Mouse (Mus musculus) kidney, postnatal 14 days (tissue): ENCODE results near the gene Zmiz1.
A peak's percentile ranks its signal among the peaks of the same experiment; 100 is the strongest.

Experiments
- DNase-seq: peaks from one replicate; pipeline ENCODE4 v3.0.0; 2022; ENCODE audit warnings: mixed read lengths

The Zmiz1 gene

DNA sequence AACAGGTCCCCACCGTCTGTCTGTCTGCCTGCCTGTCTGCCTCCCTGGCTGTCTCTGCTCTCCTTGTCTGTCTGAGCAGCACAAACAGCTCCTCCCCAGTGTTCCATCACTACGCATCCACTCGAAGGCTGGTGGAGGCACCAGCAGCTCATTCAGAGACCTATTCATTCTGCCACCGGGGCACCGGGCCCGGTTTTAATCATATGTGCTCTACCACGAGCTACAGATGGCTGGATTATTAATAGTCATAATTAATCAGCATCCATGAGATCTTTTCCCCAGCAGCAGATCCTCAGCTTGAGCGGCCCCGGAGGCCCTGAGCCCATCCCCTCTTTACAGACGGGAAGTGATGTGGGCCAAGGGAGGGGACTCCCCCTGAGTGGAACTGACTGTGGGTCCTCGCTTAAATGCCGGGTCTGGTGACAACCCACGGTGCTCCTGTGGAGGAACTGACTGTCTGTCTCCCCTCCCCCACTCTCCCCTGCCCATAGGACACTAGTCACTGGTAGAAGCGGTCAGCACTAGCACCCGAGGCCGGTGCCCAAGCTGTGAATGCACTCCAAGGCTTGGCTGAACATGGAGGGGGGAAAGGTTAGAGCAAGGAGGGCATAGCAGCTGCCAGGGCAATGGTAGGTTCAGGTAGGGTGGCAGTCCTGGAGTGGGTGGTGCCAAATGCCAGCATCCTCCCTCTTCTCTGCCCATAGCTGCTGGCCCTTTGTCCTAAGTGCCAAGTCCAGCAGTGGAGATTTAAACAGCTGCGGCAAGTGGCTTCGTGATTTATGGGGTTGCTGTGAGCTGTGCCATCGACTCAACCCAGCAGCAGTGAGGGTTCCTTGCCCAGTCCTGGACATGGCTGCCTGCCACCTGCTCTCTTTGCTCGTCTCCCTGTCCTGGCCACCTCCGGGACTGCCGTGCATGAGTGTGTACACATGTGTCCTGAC lies 34.6 kb downstream of the Zmiz1 start:
- DNase-seq, result peak; percentile 84

DNA sequence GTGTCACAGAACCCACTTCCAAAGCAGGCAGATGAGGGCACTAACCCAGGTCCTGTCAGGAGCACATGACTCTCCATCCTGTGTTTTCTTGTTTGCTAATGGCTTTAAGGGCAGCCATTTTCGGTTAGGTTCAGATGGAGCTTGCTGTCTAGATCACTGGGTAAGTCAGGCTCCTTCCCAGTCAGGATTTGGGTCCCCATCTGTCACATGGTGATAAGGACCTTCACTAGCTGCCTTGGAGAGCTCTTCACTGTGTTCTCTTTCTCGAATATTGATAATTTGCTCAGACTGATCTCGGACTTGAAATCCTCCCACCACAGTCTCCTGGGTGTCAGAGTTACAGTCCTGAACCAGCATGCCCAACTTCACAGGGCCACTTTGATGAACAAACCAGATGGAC lies 35.8 kb downstream of the Zmiz1 start:
- no peak for DNase-seq

DNA sequence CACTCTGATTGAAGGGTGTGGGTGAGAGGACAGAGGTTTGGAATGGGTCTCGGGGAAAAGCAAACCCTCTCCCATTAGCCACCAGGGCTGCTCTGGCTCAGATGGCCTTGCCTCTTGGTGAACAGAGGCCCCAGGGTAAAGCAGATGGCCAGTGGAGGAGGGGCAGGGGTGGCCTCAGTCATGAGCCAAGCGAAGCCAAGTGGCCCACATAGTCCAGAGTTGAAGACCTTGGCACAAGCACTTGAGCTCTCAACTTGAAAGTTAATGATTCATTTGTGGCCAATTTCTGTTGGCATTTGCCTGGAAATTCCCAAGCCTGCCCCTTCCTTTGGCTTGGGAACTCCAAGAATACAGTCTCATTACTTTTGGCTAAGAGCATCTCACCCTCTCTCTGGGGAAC lies 37.1 kb downstream of the Zmiz1 start:
- peak; percentile 85 for DNase-seq

DNA sequence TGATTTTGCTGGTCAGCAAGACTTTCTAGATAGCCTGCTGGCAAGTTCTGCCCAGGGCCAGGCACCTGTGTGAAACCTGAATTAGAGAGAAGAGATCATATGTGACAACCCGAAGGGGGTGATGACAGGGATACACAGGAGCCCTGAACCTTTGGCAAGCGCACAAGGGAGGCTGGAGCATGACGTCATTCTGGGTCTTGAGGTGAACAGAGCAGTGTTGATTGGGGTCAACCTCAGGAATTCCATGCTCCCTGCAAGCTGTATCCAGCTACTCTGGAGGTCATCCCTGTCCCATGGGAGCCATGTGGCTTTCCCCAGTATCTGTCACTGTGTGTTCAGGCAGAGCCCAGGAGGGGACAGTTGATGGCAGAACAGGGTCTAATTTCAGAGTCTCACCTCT lies 38.0 kb downstream of the Zmiz1 start:
- no peak for DNase-seq

DNA sequence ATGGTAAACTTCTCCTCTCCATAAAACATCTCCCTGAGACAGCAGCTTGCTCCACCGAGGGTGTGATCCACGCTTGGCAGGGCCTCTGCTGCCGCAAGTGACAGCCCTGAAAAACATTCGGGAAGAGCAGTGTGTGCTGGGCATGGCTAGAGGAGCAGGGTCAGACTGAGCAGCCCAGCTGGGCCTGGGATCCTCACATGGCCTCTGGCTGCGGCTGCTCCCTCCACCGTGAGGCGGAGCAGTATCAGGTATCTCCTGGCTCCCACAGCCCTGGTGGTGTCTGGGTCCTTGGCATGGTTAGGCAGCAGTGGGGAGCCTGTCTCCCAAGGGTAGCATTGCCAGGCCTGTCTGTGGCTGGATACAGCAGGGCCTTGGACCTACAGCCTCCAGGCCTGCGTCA lies 38.6 kb downstream of the Zmiz1 start:
- no peak for DNase-seq

DNA sequence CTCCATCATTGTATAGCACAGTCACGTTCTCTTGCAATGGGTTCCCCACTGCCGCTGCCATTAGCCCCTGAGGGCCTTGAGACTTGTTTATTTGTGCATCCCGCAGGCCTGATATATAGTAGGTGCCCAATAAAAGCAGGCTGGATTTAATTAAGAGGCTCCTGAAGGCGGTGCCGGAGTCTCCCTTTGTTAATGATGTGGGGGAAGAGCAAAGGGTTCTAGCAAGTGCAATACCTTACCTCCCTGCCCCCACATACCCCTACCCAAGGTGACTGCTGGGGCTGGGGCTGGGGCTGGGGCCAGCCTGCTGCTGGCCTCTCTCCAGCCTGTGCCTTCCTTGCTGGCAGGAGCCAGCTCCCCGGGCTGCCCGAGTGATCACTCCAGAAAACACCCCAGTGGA lies 39.4 kb downstream of the Zmiz1 start:
- no peak for DNase-seq

DNA sequence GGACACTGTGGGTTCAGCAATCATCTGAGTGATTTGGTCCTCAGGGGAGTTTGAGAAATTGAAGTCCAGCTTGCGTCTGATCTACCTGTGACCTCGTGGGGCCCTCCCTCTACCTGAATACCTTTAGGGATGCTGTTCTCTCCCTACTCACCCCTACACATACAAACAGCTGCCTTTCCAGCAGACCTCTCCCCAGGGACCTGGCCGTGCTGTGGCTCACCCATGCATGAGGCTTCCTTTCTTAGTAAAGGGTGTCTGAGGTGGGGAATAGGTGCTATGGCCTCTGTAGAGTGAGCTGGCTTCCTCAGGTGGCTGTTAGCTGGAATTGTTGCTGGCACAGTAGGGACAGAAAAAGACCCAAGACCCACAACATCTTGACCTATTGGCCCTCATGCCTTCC lies 40.5 kb downstream of the Zmiz1 start:
- no peak for DNase-seq

DNA sequence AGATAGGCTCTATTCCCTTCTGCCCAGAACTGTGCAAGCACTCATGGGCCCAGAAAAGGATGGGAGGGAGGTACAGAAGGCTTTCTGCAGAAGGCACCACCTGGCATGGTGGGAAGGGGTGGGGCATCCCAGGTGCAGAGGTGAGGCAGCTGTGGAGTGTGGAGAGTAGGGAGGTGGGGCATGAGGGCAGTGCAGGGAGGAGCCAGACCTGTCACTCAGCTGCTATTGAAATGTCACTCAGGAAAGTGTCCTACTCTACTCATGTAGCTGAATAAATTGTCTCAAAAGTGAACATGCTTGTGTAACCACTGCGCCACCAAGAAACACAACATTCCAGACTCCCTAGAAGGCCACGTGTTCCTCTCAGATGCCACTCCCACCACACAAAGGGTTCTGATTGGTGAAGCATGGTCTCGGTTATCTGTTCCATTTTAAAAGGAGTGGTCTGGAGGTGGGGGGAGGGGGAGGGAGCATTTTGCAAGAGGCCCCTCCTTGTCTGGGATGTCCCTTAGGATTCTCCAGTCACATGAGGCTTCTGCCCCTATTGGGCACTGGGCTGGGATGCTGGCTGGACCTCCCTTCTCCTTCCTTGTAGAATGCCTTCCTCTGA lies 41.6 kb downstream of the Zmiz1 start:
- DNase-seq, result no peak

DNA sequence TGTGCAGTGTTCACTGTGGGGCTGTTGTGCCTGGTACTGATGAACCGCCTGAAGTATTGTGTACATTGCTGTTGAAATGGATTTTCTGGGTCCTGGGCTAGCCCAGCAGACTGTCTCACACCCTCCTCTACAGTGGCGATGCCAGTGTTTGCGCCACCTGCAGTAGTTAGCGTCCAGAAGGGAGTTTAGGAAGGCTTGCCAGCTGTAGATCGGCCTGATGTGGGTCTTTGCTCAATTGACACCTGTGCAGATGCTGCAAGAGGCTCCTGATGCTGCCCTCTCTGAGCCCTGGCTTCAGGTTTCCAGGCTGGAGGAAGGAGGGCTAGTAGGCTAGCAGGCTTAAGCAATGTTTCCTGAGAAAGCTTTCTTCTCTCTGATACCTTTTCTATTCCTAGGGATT lies 42.5 kb downstream of the Zmiz1 start:
- DNase-seq, result no peak

DNA sequence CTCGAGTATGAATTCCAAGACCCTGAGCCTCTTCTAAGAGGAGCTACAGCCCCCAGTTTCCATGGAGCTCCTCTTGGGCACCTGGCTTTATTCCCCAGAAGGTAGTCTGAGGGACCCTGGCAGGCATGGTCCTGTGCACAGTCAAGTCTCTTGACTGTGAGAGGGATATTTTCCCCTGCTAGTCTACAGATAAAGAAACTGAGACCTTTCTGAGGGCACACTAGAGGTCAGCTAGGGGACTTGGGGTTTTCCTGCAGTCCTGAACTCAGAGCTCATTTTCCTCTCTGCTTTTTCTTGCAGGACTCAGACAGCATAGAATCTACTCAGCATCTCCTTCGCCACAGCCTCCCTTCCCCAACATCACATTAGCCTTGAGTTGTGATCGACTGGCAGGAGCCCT lies 43.4 kb downstream of the Zmiz1 start:
- DNase-seq, result no peak

DNA sequence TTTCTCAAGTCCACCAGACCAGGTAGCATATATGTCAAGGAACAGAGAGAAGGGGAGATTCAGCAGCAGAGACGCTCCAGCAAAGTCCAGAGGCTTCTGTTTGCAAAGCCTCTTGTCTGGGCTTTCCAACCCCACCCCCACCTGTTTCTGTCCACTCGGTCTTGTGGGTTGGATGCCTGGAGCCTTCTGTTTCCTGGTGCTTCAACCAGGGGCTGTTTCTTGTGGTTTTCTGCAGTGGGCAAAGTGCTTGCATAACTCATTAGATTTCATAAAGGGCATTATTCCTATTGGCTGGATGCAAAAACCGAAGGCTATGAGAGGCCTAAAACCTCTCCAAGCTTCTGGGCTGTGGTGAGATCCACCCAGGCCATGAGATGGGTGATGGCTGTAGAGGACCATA lies 45.3 kb downstream of the Zmiz1 start:
- DNase-seq, result no peak

DNA sequence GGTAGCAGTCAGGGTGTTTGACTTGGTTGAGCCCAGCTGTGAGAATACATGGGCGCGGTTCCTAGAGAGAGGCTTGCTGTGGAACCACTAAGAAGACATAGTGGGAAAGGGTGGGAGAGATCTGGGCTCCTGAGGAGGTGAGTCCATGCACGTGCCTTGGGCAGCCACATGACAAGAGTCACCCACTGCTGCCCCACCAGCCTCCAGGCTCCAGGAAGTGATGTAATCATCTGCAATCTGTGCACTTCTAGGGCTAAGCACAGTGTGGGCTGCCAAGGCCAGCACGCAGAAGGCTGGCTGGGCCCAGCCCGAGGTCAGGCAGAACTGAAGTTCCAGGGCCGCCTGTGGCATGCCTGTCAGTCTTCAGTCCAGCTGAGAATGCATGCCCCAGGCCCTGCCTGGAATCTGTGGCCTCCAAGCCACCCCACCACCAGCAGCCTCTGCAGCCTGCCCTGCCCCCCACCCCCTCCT lies 46.3 kb downstream of the Zmiz1 start:
- peak; percentile 52 for DNase-seq

DNA sequence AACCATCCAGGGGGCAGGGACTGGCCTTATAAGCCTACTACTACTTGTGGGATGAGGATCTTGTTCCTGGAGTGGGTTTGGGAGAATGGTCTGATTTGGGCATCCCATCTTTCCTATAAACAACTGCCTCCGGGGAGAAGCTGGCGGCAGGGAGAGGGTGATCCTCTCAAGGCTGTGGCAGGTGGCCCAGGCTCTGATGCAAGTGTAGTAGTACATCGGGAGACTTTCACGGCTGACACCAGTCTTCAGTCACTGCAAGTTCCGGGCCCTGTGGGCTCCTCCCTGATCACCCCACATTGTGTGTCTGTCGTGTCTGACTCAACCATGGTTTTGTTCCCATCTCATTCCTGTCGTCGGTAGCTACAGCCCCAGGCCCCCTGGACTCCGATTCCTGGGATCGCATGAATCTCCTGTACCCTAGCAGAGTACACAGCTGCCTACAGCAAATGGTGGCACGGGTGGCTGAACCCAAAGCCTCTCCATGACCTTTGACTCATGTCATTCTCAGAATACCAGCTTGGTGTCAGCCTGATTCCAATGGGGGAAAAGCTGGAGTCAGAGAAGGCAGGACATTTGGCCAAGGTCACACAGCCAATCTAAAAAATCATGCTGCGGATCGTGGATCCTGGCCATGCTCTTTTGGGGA lies 49.2 kb downstream of the Zmiz1 start:
- no peak for DNase-seq

DNA sequence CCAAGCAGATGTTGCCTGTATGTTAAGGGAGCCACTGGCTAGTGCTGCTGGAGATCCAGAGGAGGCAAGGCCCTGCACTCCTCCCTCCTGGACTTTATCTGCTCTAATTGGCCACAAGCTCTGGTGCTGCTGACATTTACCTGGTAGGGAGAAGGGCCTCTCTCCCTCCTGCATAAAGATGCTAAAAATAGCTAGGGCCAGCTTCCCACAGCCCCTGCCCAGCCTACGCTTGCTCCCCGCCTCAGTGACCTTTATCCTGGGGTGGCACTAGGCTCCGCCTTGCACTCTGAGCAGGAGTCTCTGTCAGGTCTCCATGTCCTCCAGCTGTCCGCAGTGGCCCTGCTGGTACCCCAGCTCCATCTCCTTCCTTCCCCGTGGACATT lies 49.8 kb downstream of the Zmiz1 start:
- DNase-seq, result peak; percentile 74

DNA sequence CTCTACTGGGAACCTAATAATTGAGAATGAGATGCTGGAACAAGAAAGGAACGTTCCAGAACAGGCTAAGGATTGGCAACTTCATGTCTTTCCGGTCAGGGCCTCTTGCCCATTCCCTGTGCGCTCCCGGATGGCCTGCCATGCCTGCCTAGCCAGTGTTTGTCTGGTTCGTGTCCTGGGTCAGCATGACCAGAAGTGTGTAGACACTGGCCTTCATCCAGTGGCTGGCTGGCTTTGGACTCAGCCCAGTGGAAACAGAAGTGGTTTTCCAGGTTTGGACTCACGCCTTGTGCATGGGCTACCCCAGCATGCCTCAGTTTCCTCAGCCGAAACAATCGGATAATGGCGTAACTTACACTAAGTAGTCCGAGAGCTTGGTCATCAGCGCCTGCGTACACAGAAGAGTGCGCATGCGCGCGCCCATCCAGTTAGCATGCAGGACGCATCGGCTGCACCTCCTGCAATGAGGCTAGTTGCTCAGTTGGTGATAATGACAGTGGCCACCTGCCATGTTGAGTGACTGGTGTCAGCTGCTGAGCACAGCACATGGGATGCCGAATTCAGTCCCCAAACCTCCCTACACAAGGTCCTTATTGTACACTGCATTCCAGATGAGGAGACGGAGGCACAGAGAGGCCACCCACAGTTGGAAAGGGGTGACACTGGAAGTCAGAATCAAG lies 50.6 kb downstream of the Zmiz1 start:
- DNase-seq, result no peak

DNA sequence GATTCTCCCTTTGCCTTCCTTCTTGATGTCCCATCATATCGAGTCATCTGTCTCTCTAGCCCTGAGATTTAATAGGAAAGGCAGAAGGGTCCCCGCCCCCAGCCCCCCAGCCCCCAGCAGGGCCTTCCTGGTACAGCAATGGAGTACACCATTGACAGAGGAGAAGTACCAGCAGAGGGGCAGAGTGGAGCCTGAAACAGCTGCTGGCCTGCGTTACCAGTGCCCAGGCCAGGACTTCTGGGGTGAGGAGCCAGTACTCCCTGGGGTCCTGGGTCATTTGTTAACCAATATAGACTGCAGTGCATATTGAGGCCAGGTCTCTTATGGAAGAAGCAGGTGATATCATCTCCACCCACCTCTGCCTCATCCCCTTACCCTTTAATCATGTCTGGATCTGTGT lies 51.4 kb downstream of the Zmiz1 start:
- no peak for DNase-seq

DNA sequence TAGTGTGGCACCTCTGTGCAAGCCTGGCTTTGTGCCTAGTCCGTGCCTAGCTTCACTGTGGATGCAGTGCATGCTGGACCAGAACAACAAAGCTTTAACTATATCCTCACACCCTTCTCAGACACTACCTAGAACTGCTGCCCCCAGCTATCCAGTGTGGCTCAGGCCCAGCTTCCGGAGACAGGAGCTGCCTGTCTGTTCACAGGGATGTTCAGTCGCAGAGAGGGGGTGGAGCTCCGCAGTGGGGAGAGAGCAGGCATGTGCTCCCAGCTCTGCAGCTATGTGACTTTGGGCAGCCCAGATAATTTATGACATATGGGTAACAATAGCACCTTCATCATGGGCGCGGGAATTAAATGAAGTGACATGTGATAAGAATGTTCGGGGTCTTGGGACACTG lies 52.0 kb downstream of the Zmiz1 start:
- DNase-seq, result peak; percentile 51

DNA sequence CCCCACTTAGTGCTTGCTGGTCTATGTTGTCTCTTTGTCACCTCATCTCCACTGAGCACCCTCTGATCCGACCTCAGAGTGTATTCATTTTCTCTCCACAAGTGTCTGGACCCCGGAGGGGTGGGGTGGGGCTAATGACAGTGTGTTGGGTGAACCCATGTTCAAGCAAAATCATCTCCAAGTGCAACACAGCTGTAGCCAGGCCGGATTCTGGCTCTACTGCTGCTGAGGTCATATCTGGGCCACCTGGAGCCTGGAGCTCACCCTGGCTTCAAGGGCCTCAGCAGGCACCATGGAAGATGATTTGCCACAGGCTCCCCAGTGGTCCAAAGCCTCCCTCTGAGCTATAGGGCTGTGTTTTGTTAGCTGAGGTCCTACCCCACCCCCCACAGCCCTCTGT lies 52.6 kb downstream of the Zmiz1 start:
- no peak for DNase-seq

DNA sequence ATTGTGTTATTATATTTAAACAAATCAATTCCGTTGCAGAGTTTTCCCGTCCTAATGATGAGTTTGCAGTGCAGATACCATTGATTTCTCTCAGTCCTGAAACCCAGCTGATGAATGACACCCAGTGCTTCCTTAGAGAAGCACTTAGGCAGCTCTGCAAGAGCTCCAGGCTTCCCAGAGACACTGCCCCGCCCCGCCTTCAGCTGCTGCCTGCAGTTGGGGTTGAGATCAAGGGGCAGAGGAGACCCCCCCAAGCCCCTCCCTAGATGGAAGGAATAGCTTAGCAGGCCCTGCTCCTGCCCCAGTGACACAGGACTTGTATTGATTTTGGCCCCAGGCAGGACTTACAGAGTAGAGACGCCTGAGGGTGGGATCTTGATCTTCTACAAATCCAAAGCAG lies 53.0 kb downstream of the Zmiz1 start:
- no peak for DNase-seq

DNA sequence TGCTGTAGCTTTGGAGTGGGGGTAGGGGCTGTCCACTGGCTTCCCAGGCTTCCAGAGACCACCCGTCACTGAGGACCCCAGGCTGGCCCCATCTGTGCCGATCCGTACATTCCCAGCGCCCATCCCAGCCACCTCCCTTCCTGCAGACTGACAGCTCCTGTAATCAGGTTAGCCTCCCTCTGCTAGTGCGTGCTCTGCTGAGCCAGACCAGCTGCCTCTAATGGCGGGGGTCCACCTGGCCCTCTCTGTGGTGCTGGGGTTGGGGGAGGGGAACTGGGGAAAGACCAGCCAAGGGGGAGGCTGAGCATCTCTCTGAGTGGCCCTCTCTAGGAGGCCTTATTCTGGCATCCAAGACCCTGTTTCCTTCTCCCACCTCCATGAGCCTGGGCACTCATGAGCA lies 53.8 kb downstream of the Zmiz1 start:
- no peak for DNase-seq

DNA sequence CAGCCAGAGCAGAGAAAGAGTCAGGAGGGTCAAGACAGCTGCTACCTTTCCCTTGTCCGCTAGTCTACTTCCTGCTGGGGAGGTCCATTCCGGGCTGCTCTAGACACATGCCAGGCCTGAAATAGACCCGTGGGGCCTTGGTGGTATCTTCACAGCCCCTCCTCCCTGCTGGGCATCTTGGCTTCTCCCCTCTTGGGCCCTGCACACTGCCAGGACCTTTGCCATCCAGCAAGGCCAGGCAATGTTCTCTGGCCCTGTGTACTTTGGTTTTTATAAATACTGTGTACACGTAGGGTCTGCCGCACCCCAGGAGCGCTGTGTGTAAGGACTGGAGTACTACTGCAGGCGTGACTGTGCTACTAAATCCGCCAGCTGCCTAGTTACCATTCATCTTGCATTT lies 54.5 kb downstream of the Zmiz1 start:
- no peak for DNase-seq

DNA sequence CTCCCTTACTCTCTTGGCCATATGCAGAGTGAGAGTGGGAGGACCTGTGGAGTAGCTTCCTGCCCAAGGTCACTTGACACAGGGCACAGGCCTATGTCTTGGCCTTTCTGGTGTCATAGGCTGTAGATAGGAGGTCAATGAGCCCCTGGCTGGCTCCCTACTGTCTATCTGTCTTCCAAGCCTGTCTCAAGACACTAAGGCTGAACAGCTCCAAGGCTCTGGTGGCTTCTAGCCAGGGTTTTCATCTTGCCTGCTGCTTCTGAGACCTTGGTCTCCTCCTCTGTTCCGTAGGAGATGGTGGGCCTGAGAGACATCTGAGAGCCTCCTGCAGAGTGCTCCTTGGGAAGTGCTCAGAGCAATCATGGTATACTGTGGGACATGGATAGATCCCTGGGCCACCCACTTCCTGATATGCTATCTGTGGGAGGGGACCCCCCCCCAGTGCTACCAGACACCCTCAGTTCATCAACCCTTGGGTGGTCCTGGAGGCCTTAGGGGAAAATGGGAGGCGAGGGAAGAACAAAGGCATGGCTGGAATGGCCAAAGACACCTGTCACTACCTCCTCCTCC lies 56.0 kb downstream of the Zmiz1 start:
- DNase-seq, result no peak

DNA sequence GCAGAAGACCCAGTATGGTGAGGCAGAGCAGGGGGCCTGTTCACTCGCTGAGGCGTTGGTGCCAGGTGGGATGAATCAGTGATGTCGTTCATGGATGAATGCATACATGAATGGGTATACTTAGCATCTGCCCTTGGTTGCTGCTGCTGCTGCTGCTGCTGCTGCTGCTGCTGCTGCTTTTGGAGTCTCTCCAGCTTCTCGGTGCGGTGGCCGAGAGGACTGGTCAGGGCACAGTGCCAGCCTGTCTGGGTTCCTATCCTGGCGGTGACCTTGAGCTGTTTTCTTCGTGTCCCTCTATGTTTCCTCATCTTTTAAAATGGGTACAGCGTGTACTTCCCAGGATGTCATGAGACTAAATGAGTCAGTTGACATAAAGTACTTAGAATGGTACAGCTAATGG lies 56.9 kb downstream of the Zmiz1 start:
- peak; percentile 85 for DNase-seq
